Mouse (Mus musculus): ENCODE results near the gene Gm42517. TPM values are rescaled to one million over a fixed set of nuclear protein-coding genes. Genes with fewer than 3 reads are reported as not detected.

Gm42517 gene
- total and polyA plus RNA-seq, 2 experiments from 2014 or later, result 4.5 to 97.0 TPM

DNA sequence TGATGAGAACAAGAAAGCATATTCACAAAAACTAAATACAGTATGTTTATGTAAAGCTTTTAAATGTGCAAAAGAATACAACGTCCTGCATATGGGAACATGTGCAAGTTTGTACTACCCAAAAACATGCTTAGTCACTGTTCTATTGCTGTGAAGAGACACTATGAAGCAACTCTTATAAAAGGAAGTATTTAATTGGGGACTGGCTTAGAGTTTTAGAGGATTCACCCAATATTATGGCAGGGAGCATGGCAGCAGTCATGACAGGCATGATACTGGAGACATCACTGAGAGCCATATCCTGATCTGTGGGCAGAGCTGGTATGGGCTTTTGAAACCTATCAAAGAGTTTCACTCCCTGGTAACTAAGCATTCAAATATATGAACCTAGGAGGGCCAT is 9.9 kb downstream of the Gm42517 start:
- no peak overlapping the region for H3K4me3 ChIP-seq (ENCODE audit: low read length)
- 96% methylated on average over 1 of the region's 1 CpGs for WGBS
- no peak overlapping the region for H3K4me2 ChIP-seq (ENCODE audit: low read depth, low read length)
- H3K27me3 ChIP-seq (ENCODE audit: insufficient read depth, low read length), result no peaks in the 10 kb centered on the region
- H3K9me3 ChIP-seq (ENCODE audit: low read length), result no peaks in the 10 kb centered on the region
- ATAC-seq (no peak), DNase-seq (ENCODE audit: low spot score) (no peak)
- no peaks in the 10 kb centered on the region for H3K36me3 ChIP-seq (ENCODE audit: insufficient read depth, low read length)
- no peak for TF ChIP-seq CTCF (IDR thresholded peaks at IDR 0.05; ENCODE audit: low read depth)
- H3K27ac ChIP-seq, result no peak overlapping the region
- no peak overlapping the region for H3K9ac ChIP-seq (replicated peaks; ENCODE audit: low read length)
- no peaks in the 10 kb centered on the region for H3K4me1 ChIP-seq (ENCODE audit: insufficient read depth, low read length)

DNA sequence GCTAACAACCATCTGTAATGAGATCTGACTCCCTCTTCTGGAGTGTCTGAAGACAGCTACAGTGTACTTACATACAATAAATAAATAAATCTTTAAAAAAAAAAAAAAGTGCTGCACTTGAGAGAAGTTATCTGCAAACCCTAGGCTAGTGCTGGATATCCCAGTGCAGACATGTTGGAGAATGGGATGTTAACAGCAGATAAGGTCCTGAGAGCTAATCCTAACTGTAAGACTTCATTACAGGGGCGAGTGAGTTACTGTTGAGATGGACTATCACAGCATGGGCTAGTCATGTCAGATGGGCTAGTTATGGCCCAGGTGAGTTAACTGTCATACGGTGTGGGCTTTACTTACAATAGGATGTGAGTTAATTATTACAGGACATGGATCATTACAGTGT is 13.7 kb downstream of the Gm42517 start:
- WGBS, result 88% methylated on average over 2 of the region's 2 CpGs
- DNase-seq (ENCODE audit: low spot score) (no peak), ATAC-seq (no peak)
- H3K9me3 ChIP-seq (ENCODE audit: low read length), result no peaks in the 10 kb centered on the region
- no peak overlapping the region for H3K4me2 ChIP-seq (ENCODE audit: low read depth, low read length)
- H3K9ac ChIP-seq (replicated peaks; ENCODE audit: low read length), result no peak overlapping the region
- H3K27me3 ChIP-seq (ENCODE audit: insufficient read depth, low read length), result no peaks in the 10 kb centered on the region
- no peak overlapping the region for H3K27ac ChIP-seq
- H3K4me3 ChIP-seq (ENCODE audit: low read length), result no peak overlapping the region
- no peaks in the 10 kb centered on the region; the same call in 1 of the 2 replicates for H3K36me3 ChIP-seq (ENCODE audit: insufficient read depth, low read length)
- H3K4me1 ChIP-seq (ENCODE audit: insufficient read depth, low read length), result no peaks in the 10 kb centered on the region
- no peak for TF ChIP-seq CTCF (IDR thresholded peaks at IDR 0.05; ENCODE audit: low read depth)

DNA sequence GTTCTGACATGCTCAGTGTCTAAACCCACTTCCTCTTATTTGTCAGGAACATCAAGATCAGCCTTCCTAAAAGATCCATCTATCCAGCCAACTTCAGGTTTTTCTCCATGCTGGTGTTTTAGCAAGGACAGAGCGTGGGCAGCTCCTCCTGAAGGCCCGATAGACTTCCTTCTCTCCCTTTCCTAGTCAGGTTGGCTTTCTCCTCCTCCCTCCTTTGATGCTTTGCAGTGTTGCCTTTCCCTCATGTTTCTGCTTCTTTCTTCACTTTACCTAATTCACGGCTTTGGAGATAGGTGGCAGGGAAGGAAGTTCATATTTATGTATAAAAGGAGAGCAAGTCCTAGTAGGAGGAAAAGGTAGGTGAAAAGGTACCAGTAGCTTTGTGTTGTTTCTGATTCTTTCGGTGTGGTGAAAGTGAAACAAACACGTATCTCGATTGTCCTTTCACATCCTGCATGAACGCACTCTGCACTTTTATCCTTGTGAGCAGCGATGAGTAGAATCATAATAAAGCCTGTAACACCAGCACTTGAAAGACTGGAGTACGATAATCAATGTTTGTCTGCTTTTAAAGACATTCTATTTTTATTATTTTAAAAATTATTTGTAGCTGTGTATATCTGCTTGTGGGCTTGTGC is 18.1 kb downstream of the Gm42517 start:
- H3K36me3 ChIP-seq (ENCODE audit: insufficient read depth, low read length), result peaks cover 20% of the 10 kb centered on the region; the same call in 1 of the 2 replicates
- no peak for DNase-seq (ENCODE audit: low spot score)
- no peak overlapping the region for H3K9ac ChIP-seq (replicated peaks; ENCODE audit: low read length)
- WGBS, result 95% methylated on average over 9 of the region's 9 CpGs
- no peak overlapping the region for H3K4me3 ChIP-seq (ENCODE audit: low read length)
- TF ChIP-seq CTCF (IDR thresholded peaks at IDR 0.05; ENCODE audit: low read depth), result no peak
- no peaks in the 10 kb centered on the region for H3K27me3 ChIP-seq (ENCODE audit: insufficient read depth, low read length)
- H3K4me2 ChIP-seq (ENCODE audit: low read depth, low read length), result no peak overlapping the region
- no peak for ATAC-seq
- no peaks in the 10 kb centered on the region for H3K4me1 ChIP-seq (ENCODE audit: insufficient read depth, low read length)
- H3K9me3 ChIP-seq (ENCODE audit: low read length), result no peaks in the 10 kb centered on the region
- no peak overlapping the region for H3K27ac ChIP-seq

DNA sequence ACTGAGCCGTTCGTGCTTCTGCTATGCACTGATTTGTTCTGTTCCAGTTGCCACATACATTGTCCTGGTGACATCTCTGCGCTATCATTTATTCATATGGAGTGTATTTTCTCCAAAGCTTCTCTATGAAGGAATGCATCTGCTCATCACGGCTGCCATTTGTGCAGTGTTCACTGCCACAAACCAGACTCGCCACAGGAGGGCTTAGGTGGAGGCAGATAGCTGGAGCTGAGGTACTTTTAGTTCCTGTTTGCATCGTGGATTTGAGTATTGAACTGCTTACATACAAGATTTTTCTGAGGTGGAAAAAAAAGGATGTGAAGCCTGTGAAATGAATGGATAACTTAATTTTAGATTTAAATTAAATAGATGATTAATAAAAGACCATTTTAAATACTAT is 19.9 kb downstream of the Gm42517 start:
- H3K4me3 ChIP-seq (ENCODE audit: low read length), result no peak overlapping the region
- peaks cover 31% of the 10 kb centered on the region; the same call in 1 of the 2 replicates for H3K36me3 ChIP-seq (ENCODE audit: insufficient read depth, low read length)
- DNase-seq (ENCODE audit: low spot score) (no peak), ATAC-seq (no peak)
- no peaks in the 10 kb centered on the region for H3K4me1 ChIP-seq (ENCODE audit: insufficient read depth, low read length)
- H3K9me3 ChIP-seq (ENCODE audit: low read length), result no peaks in the 10 kb centered on the region
- no peak overlapping the region for H3K4me2 ChIP-seq (ENCODE audit: low read depth, low read length)
- TF ChIP-seq CTCF (IDR thresholded peaks at IDR 0.05; ENCODE audit: low read depth), result no peak; the same call in 1 of the 2 replicates
- WGBS, result 85% methylated on average over 6 of the region's 6 CpGs
- H3K27me3 ChIP-seq (ENCODE audit: insufficient read depth, low read length), result no peaks in the 10 kb centered on the region
- no peak overlapping the region for H3K9ac ChIP-seq (replicated peaks; ENCODE audit: low read length)
- no peak overlapping the region for H3K27ac ChIP-seq

DNA sequence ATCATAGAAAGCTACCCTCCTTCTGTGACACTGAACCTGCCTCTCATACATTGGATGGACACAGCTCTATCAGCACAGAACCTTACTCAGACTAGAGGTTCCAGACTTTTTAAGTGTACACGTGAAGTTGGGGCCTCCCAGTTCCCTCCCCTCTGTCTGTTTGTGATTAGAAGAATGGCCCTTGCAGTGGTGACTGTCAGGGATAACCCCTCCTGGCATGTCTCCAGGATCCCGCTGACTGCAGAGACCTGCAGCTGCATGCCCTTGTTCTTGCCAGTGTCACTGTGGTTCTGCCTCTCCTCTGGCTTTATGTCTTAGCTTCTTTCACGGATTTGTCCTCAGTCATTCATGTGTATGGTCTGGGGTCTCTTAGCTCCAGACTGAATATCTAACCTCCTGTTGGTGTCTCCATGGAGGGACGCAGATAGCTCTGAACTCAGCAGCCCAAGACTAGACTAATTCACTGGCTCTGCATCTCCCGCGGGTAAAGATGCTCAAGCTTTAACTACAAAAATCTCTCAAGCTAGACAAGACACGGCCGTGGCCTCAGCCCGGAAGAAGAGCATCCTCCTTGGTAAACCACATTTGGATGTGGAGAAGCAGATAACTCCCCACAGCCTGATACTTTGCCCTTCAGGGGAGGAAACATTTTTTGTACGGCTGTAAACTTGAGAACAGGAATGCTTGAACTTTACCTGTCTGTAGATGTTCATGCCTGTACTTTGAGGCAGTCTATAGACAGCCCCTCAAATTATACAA is 22.2 kb downstream of the Gm42517 start:
- Histone ChIP-seq H3K27ac (no peak overlapping the region), H3K36me3 (ENCODE audit: insufficient read depth, low read length) (peaks cover 31% of the 10 kb centered on the region), H3K9ac (replicated peaks; ENCODE audit: low read length) (no peak overlapping the region), H3K4me3 (ENCODE audit: low read length) (no peak overlapping the region), H3K4me1 (ENCODE audit: insufficient read depth, low read length) (no peaks in the 10 kb centered on the region), H3K27me3 (ENCODE audit: insufficient read depth, low read length) (no peaks in the 10 kb centered on the region), H3K9me3 (ENCODE audit: low read length) (no peaks in the 10 kb centered on the region), H3K4me2 (ENCODE audit: low read depth, low read length) (no peak overlapping the region)
- DNase-seq (ENCODE audit: low spot score) (no peak), ATAC-seq (no peak)
- no peak for TF ChIP-seq CTCF (IDR thresholded peaks at IDR 0.05; ENCODE audit: low read depth)
- 82% methylated on average over 10 of the region's 10 CpGs for WGBS

DNA sequence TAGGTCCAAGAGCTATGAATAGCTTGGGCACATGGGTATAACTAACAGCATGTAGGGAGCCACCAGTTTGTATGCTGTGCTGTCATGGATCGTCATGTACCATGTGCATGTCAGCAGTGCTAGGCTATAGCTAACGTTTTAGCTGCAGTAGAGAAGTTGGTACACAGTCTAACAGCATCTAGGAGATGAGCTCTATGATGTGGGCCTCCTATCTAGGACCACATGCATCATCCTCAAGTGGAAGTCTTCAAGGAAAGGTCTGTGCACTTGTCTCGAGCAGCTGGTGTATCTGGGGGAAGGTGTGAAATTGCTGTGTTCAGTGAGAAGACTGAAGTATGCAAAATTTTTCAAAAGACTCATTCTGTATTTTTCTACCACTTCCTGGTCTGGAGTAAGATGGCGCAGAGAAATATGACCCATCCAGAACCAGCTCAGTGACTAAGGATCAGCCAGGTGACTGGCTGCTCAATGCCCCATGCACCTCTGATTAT is 24.0 kb downstream of the Gm42517 start:
- ATAC-seq, result no peak
- H3K4me2 ChIP-seq (ENCODE audit: low read depth, low read length), result no peak overlapping the region
- peaks cover 31% of the 10 kb centered on the region for H3K36me3 ChIP-seq (ENCODE audit: insufficient read depth, low read length)
- DNase-seq (ENCODE audit: low spot score), result no peak
- H3K27ac ChIP-seq, result no peak overlapping the region
- H3K4me3 ChIP-seq (ENCODE audit: low read length), result no peak overlapping the region
- WGBS, result 92% methylated on average over 4 of the region's 4 CpGs
- H3K4me1 ChIP-seq (ENCODE audit: insufficient read depth, low read length), result no peaks in the 10 kb centered on the region
- H3K27me3 ChIP-seq (ENCODE audit: insufficient read depth, low read length), result no peaks in the 10 kb centered on the region
- TF ChIP-seq CTCF (IDR thresholded peaks at IDR 0.05; ENCODE audit: low read depth), result no peak
- H3K9ac ChIP-seq (replicated peaks; ENCODE audit: low read length), result no peak overlapping the region
- no peaks in the 10 kb centered on the region for H3K9me3 ChIP-seq (ENCODE audit: low read length)

DNA sequence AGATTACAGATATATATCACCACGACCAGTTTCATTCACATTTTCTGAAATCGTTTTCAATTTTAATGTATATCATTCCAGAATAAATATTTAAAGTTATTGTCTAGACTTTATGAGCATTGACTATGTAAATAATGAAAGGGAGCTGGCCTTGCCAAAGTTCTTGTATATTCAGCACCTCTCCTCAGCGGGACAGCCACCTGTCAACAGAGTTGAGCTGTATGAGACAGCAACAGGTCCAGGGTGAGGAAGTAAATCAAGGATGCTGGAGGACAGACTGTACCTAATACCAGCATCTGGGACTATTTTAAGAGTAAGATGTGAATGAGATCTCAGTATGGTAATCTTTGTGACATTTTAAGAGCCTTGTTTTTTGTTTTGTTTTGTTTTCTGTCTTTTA is 29.7 kb downstream of the Gm42517 start:
- no peak for TF ChIP-seq CTCF (IDR thresholded peaks at IDR 0.05; ENCODE audit: low read depth)
- Histone ChIP-seq H3K4me1 (ENCODE audit: insufficient read depth, low read length) (no peaks in the 10 kb centered on the region), H3K36me3 (ENCODE audit: insufficient read depth, low read length) (peaks cover 15% of the 10 kb centered on the region), H3K27ac (no peak overlapping the region), H3K9me3 (ENCODE audit: low read length) (no peaks in the 10 kb centered on the region), H3K4me2 (ENCODE audit: low read depth, low read length) (no peak overlapping the region), H3K9ac (replicated peaks; ENCODE audit: low read length) (no peak overlapping the region), H3K4me3 (ENCODE audit: low read length) (no peak overlapping the region), H3K27me3 (ENCODE audit: insufficient read depth, low read length) (no peaks in the 10 kb centered on the region)
- WGBS, result 89% methylated on average over 3 of the region's 3 CpGs
- DNase-seq (ENCODE audit: low spot score) (no peak), ATAC-seq (no peak)
